Mouse (Mus musculus) liver, embryonic 14.5 days (tissue): ENCODE results near the gene Gm42417.

Experiments used
- CTCF ChIP-seq: IDR thresholded peaks from 2 replicates; pipeline ENCODE4 v1.5.1; 2016; ENCODE audit warnings: antibody characterized with exemption, low read depth, control low read depth
- EP300 ChIP-seq: IDR thresholded peaks from 2 replicates; pipeline ENCODE4 v1.6.1; 2016; ENCODE audit warnings: antibody characterized with exemption, low read depth

- TF ChIP-seq EP300 (no peak), CTCF (no peak)
Observed at GRCm38 (mm10) chr1:36572140-36572700, 33.0 kb upstream of the Gm42417 start.
